Mouse (Mus musculus) embryonic fibroblast, embryonic 13.5 days (primary cell): ENCODE measurements around the gene Phactr1.

Source experiments
- CTCF ChIP-seq: IDR thresholded peaks from 2 replicates; pipeline ENCODE4 v1.5.1; 2011; ENCODE audit warnings: mild to moderate bottlenecking, control low read depth, low read length, moderate library complexity, borderline replicate concordance; ENCODE audit not compliant: insufficient read depth
- POLR2A ChIP-seq: IDR thresholded peaks from 2 replicates; pipeline ENCODE4 v1.6.1; 2011; ENCODE audit warnings: low read depth, mild to moderate bottlenecking, control low read depth, low read length, moderate library complexity

- no peak for TF ChIP-seq CTCF
- TF ChIP-seq POLR2A: no peak
Observed at GRCm38 (mm10) chr13:42684181-42684580, 3.8 kb downstream of the Phactr1 start.
